Mouse (Mus musculus): ENCODE results near the gene Ppdpf. TPM values are rescaled to one million over a fixed set of nuclear protein-coding genes. Genes with fewer than 3 reads are reported as not detected.

Ppdpf gene
- polyA plus RNA-seq, 1 experiment from 2014 or later = 101 TPM

GRCm38 (mm10) chr2:181219538-181220216 lies 32.6 kb downstream of the Ppdpf start, which contains the start of gene Fndc11:
Gene Fndc11, plus strand, starts transcription at chr2:181220013.
- Histone ChIP-seq H3K36me3 (no peaks in the 10 kb centered on the region), H3K4me1 (replicated peaks) (peaks cover 32% of the 10 kb centered on the region), H3K27ac (no peak within 1 kb of the TSS; the same call in 1 of the 2 replicates), H3K9me3 (replicated peaks) (no peaks in the 10 kb centered on the region), H3K4me2 (peak within 1 kb of the TSS; percentile 56), H3K27me3 (peaks cover 45% of the 10 kb centered on the region), H3K9ac (peak within 1 kb of the TSS; percentile 9; the same call in 1 of the 2 replicates), H3K4me3 (replicated peaks) (peak within 1 kb of the TSS; percentile 35)
- ATAC-seq (ENCODE audit: low read depth) (peak; percentile 76), DNase-seq (peak; percentile 39)
- WGBS (ENCODE audit: insufficient replicate concordance) = 6% methylated on average over 25 of the region's 25 CpGs

DNA sequence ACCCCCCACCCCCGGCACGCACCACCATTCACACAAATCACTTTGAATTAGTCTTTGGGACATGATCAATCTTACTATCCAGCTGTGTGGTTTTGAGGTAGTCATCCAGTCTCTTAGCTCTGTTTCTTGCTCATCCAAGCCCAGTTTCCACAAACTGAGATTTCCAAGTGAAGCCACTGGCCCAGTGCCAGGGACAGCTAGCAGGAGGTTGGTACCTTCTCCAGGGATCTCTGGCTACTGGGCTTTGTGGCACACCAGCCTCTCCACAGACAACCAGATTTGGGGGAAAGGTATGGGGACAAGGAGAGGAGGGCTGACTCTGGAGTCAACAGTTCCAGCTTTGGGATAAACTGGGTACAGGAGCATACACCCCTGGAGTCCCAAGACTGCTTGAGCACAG lies 33.3 kb downstream of the Ppdpf start:
- H3K4me3 ChIP-seq (replicated peaks) = peak overlapping the region; percentile 35; the same call in 1 of the 2 replicates

GRCm38 (mm10) chr2:181224994-181225393 lies 37.9 kb downstream of the Ppdpf start:
- DNase-seq = no peak
- no peak overlapping the region for H3K9ac ChIP-seq
- no peak overlapping the region for H3K4me3 ChIP-seq (replicated peaks)
- WGBS (ENCODE audit: insufficient replicate concordance) = 57% methylated on average over 2 of the region's 2 CpGs
- peaks cover 5% of the 10 kb centered on the region for H3K4me1 ChIP-seq (replicated peaks)
- no peak for ATAC-seq (ENCODE audit: low read depth)
- H3K36me3 ChIP-seq = peaks cover 25% of the 10 kb centered on the region
- no peak overlapping the region for H3K4me2 ChIP-seq
- peaks cover 25% of the 10 kb centered on the region for H3K27me3 ChIP-seq
- H3K27ac ChIP-seq = no peak overlapping the region
- no peaks in the 10 kb centered on the region for H3K9me3 ChIP-seq (replicated peaks)

More for the DNA sequence above, 33.3 kb downstream of the Ppdpf start:
- Histone ChIP-seq H3K27ac (no peak overlapping the region), H3K4me2 (peak overlapping the region; percentile 56), H3K36me3 (no peaks in the 10 kb centered on the region), H3K4me1 (replicated peaks) (peaks cover 29% of the 10 kb centered on the region), H3K27me3 (peaks cover 39% of the 10 kb centered on the region), H3K9me3 (replicated peaks) (no peaks in the 10 kb centered on the region), H3K9ac (no peak overlapping the region)
- WGBS (ENCODE audit: insufficient replicate concordance) = 38% methylated on average over 2 of the region's 2 CpGs
- DNase-seq = no peak
- ATAC-seq (ENCODE audit: low read depth) = no peak

DNA sequence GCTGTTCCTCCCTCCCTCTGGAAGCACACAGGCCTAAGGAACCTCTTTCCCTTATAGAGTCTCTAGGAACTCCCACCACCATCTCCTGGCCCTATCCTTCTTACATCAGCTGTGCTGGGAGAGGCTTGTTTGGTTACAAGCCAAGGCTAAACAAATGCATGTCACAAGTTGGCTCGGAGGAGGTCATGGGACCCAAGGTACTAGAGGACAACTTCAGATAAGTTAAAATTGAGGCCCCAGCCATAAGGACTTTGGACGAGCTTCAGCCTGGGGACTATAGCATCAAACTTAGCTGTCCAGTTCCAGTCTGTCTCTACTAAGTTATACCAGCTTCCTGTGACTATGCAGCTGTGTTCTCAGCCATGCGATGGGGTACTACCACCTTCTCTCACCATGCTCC lies 40.1 kb downstream of the Ppdpf start:
- Histone ChIP-seq H3K4me2 (no peak overlapping the region), H3K4me3 (replicated peaks) (no peak overlapping the region), H3K9ac (no peak overlapping the region), H3K27ac (no peak overlapping the region), H3K27me3 (0 out of 2 replicates have a peak, but pooled peaks cover 3% of the 10 kb centered on the region), H3K9me3 (replicated peaks) (no peaks in the 10 kb centered on the region), H3K36me3 (peaks cover 41% of the 10 kb centered on the region), H3K4me1 (replicated peaks) (no peaks in the 10 kb centered on the region)
- 66% methylated on average over 3 of the region's 3 CpGs for WGBS (ENCODE audit: insufficient replicate concordance)
- ATAC-seq (ENCODE audit: low read depth) (no peak), DNase-seq (no peak)

DNA sequence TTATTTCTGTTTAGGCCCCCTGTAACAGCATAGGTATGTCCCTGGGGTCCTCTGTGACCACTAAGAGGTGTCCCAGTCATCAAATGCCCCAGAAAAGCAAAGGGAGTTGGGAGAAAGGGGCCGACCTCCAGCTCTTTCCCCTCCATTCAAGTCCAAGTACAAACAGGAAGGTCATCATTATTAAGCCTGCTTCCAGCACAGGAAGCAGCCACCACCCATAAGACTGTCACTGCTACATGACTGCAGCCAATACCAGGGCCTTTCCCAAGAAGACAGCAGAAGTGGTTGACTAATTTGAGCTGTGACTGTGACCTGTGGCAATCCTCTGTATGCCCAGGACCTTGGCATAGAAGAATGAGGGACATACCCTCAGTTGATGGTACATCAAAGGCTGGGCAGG lies 41.3 kb downstream of the Ppdpf start:
- Histone ChIP-seq H3K4me2 (no peak overlapping the region), H3K9me3 (replicated peaks) (no peaks in the 10 kb centered on the region), H3K27ac (no peak overlapping the region), H3K36me3 (peaks cover 53% of the 10 kb centered on the region), H3K4me1 (replicated peaks) (no peaks in the 10 kb centered on the region), H3K27me3 (no peaks in the 10 kb centered on the region), H3K9ac (no peak overlapping the region), H3K4me3 (replicated peaks) (no peak overlapping the region)
- DNase-seq (no peak), ATAC-seq (ENCODE audit: low read depth) (no peak)
- 18% methylated on average over 1 of the region's 1 CpGs for WGBS (ENCODE audit: insufficient replicate concordance)

DNA sequence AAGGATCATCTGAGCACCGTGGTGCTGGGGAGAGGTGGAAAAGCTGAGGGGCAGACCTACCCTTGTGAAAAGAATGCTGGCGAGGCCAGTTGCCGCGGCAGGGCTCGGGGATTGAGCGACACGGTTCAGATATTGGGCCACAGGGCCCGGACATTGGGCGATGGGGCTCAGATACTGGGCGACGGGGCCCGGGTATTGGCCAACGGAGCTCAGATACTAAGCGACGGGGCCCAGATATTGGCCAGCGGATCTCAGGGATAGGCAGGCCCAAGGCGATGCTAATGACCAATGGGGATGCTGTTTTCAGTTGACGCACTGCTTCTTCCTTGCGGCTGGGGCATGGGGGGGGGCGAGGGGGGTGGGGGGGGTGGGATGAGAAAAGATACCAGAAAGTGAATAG lies 44.1 kb downstream of the Ppdpf start:
- Histone ChIP-seq H3K27me3 (no peaks in the 10 kb centered on the region), H3K4me2 (no peak overlapping the region), H3K9ac (no peak overlapping the region), H3K27ac (no peak overlapping the region), H3K4me1 (replicated peaks) (no peaks in the 10 kb centered on the region), H3K36me3 (peaks cover 76% of the 10 kb centered on the region), H3K4me3 (replicated peaks) (no peak overlapping the region), H3K9me3 (replicated peaks) (no peaks in the 10 kb centered on the region)
- no peak for ATAC-seq (ENCODE audit: low read depth)
- no peak for DNase-seq
- WGBS (ENCODE audit: insufficient replicate concordance) = 78% methylated on average over 19 of the region's 20 CpGs

DNA sequence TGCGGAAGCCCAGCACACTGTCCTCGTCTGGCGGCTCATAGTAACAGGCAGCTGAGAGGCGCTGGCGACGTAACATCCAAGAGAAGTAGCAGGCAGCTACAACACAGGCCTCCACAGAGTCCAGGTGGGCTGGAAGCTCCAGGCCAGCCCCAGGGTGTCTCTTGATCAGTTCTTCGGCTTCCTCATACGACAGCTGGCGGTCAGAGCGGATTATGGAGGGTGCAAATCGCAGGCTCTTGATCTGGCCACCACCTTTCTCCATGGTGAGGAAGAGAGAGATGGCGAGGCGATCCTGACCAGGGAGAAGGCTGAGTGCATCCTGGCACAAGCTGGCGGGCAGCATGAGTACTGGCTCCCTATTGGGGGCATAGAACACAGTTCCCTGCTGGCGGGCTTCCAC lies 46.4 kb downstream of the Ppdpf start:
- H3K27ac ChIP-seq = no peak overlapping the region
- DNase-seq = no peak
- H3K27me3 ChIP-seq = no peaks in the 10 kb centered on the region
- WGBS (ENCODE audit: insufficient replicate concordance) = 84% methylated on average over 15 of the region's 15 CpGs
- H3K4me1 ChIP-seq (replicated peaks) = no peaks in the 10 kb centered on the region
- no peaks in the 10 kb centered on the region for H3K9me3 ChIP-seq (replicated peaks)
- H3K4me3 ChIP-seq (replicated peaks) = no peak overlapping the region
- ATAC-seq (ENCODE audit: low read depth) = no peak
- H3K9ac ChIP-seq = no peak overlapping the region
- H3K36me3 ChIP-seq = peaks cover 85% of the 10 kb centered on the region
- H3K4me2 ChIP-seq = no peak overlapping the region

DNA sequence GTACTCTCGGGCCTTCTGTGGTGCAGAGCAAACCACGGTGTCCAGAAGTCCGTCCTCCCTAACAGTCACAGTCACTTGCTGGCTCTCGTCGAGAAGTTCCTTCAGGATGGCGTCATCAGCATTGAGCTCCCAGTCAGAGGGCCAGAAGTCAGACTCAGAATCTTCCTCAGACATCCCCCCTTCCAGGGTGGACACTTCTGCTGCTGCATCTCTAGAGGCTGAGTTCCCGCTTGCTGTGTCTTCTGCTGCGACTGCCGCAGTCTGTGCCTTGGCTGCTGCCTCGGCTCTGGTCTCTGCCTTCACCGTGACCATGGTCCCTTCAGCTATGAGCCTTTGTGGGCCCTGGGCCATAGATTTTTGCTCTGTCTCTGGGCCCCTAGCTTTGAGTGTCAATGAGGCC lies 47.6 kb downstream of the Ppdpf start:
- no peak overlapping the region for H3K9ac ChIP-seq
- no peak overlapping the region for H3K4me2 ChIP-seq
- DNase-seq (no peak), ATAC-seq (ENCODE audit: low read depth) (no peak)
- 86% methylated on average over 11 of the region's 11 CpGs for WGBS (ENCODE audit: insufficient replicate concordance)
- no peak overlapping the region for H3K27ac ChIP-seq
- H3K9me3 ChIP-seq (replicated peaks) = no peaks in the 10 kb centered on the region
- peaks cover 4% of the 10 kb centered on the region; the same call in 1 of the 2 replicates for H3K4me1 ChIP-seq (replicated peaks)
- peaks cover 79% of the 10 kb centered on the region for H3K36me3 ChIP-seq
- no peak overlapping the region for H3K4me3 ChIP-seq (replicated peaks)
- no peaks in the 10 kb centered on the region for H3K27me3 ChIP-seq

DNA sequence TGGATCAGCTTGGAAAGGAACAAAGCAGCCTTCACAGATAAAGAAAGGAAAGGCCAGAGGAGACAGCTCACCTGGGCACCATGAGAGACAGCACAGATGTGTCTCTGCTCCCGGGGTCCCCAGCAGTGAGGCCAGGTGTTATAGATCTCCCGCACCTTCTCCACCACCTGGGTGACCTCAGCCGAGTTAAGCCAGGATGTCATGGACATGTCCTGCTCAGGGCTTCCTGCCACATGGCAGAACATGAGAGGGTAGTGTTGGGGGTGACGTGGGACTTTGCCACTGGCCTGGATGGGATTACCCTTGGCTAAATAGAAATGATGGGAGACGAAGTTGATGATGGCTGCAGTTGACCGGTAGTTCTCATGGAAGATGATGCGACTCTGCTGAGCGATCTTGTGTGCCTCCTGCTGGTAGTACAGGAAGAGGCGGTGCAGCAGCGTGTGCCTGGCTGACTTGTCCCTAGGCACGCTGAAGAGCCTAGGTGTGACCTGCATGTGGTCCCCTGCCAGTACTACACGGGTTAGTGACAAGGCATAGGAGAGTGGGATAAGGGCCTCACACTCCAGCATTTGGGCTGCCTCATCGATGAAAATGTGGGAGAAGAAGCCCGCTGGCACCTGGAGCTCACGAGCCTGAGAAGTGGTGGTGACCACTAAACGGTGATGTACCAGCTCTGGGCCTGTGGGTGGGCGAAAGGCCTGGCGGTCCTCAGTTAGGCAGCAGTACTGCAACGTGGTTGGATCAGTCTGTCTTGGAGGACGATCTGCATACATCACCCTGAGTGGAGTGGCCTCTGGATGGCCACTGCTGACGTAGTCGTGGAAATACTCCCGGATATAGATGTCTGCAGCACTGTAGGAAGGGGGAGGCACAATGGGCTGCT lies 48.9 kb downstream of the Ppdpf start:
- H3K9me3 ChIP-seq (replicated peaks) = no peaks in the 10 kb centered on the region
- ATAC-seq (ENCODE audit: low read depth) (no peak), DNase-seq (no peak)
- no peak overlapping the region for H3K9ac ChIP-seq
- H3K36me3 ChIP-seq = peaks cover 79% of the 10 kb centered on the region
- H3K4me1 ChIP-seq (replicated peaks) = peaks cover 8% of the 10 kb centered on the region
- H3K27me3 ChIP-seq = no peaks in the 10 kb centered on the region
- H3K4me3 ChIP-seq (replicated peaks) = no peak overlapping the region
- H3K27ac ChIP-seq = no peak overlapping the region
- H3K4me2 ChIP-seq = no peak overlapping the region
- WGBS (ENCODE audit: insufficient replicate concordance) = 76% methylated on average over 23 of the region's 23 CpGs

DNA sequence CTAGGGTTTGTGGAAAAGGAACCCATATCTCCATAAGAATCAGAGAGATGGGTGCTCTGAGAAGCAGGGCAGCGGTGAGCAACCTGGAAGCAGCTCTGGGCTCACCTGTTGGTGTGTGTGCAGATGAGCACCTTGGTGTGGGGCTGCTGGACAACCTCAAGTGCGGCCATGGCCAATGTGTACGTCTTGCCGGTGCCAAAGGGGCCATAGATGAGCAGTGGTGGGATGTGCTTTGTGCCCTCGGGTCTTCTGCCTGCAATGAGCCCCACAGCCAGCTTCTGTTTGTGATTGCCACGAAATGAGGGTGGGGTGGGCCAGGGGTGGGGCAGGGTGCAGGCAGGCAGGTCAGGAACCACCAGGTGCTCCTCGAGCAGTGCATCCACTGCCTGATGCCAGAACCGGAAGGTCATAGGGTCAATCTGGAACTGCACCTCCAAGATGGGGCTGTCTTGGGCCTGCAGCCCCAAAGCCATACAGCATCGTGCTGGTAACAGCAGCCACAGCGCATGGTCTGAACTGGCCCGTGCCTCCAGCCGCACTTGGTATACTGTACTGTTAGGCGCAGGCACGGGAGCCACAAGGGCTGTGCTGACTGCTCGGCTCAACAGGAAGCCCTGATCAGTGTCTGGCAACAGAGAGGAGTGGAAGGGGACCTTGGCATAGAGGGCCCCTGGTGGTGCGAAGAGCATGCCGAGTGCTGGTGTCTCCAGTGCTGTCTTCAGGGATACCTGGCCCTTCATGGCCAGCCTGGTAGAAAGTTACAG lies 50.4 kb downstream of the Ppdpf start:
- Histone ChIP-seq H3K4me2 (no peak overlapping the region), H3K36me3 (peaks cover 68% of the 10 kb centered on the region), H3K27ac (no peak overlapping the region), H3K27me3 (no peaks in the 10 kb centered on the region), H3K9ac (no peak overlapping the region; the same call in 1 of the 2 replicates), H3K4me1 (replicated peaks) (peaks cover 24% of the 10 kb centered on the region), H3K9me3 (replicated peaks) (no peaks in the 10 kb centered on the region), H3K4me3 (replicated peaks) (no peak overlapping the region)
- 81% methylated on average over 17 of the region's 17 CpGs for WGBS (ENCODE audit: insufficient replicate concordance)
- DNase-seq (no peak), ATAC-seq (ENCODE audit: low read depth) (no peak)

GRCm38 (mm10) chr2:181238091-181238610 lies 51.1 kb downstream of the Ppdpf start:
- peaks cover 61% of the 10 kb centered on the region for H3K36me3 ChIP-seq
- ATAC-seq (ENCODE audit: low read depth) (no peak), DNase-seq (no peak)
- H3K4me2 ChIP-seq = no peak overlapping the region
- WGBS (ENCODE audit: insufficient replicate concordance) = 76% methylated on average over 10 of the region's 10 CpGs
- H3K27ac ChIP-seq = no peak overlapping the region
- no peaks in the 10 kb centered on the region for H3K9me3 ChIP-seq (replicated peaks)
- no peak overlapping the region for H3K4me3 ChIP-seq (replicated peaks)
- H3K27me3 ChIP-seq = no peaks in the 10 kb centered on the region
- no peak overlapping the region; the same call in 1 of the 2 replicates for H3K9ac ChIP-seq
- peaks cover 30% of the 10 kb centered on the region for H3K4me1 ChIP-seq (replicated peaks)

Measured in liver, embryonic 13.5 days (tissue).